Mouse (Mus musculus) heart, embryonic 16.5 days (tissue): ENCODE measurements around the gene Hkdc1. TPM values are rescaled to one million over a fixed set of nuclear protein-coding genes. Genes with fewer than 3 reads are reported as not detected.

ENCODE experiments used
- ATAC-seq: fragments of 200-750 bp; cut with Nextera tagmentation; replicated peaks from 2 replicates; pipeline ENCODE4 v1.8.0; 2017; ENCODE audit warnings: moderate number of reproducible peaks; ENCODE audit not compliant: insufficient read depth, low FRiP score; ENCODE audit errors: extremely low read depth
- H3K27ac ChIP-seq: fragments of 300-500 bp; sonication (generic); 2 replicates; pipeline ENCODE4 v1.5.1; 2014; ENCODE audit warnings: mild to moderate bottlenecking, low read length, control low read depth, moderate library complexity
- H3K27me3 ChIP-seq: fragments of 300-500 bp; sonication (generic); 2 replicates; pipeline ENCODE4 v1.6.1; 2014; ENCODE audit warnings: low read length, mixed read lengths; ENCODE audit not compliant: control insufficient read depth, insufficient read depth
- H3K36me3 ChIP-seq: fragments of 300-500 bp; sonication (generic); 2 replicates; pipeline ENCODE4 v1.6.1; 2014; ENCODE audit not compliant: control insufficient read depth, insufficient read depth
- H3K4me1 ChIP-seq: fragments of 300-500 bp; sonication (generic); 2 replicates; pipeline ENCODE4 v1.6.1; 2014; ENCODE audit warnings: low read length, mixed read lengths; ENCODE audit not compliant: control insufficient read depth, insufficient read depth
- H3K4me2 ChIP-seq: fragments of 300-500 bp; sonication (generic); 2 replicates; pipeline ENCODE4 v1.6.1; 2014; ENCODE audit warnings: low read depth, mild to moderate bottlenecking, control low read depth, low read length
- H3K4me3 ChIP-seq: fragments of 300-500 bp; sonication (generic); 2 replicates; pipeline ENCODE4 v1.5.1; 2014; ENCODE audit warnings: mild to moderate bottlenecking, control low read depth, low read length
- H3K9ac ChIP-seq: fragments of 300-500 bp; sonication (generic); 2 replicates; pipeline ENCODE4 v1.6.1; 2014; ENCODE audit warnings: low read length, control low read depth
- H3K9me3 ChIP-seq: fragments of 300-500 bp; sonication (generic); replicated peaks from 2 replicates; pipeline ENCODE4 v1.6.1; 2016; ENCODE audit warnings: low read length; ENCODE audit not compliant: control insufficient read depth
- WGBS: fragments of 180-500 bp; shearing (Covaris S2); extraction: QIAGEN DNeasy Blood & Tissue Kit; methylation state at CpG from one replicate; pipeline ENCODE4 v1.1.7; 2014; 5-methylcytosine and 5-hydroxymethylcytosine counted together
- polyA plus RNA-seq: library from polyadenylated mRNA; unstranded; fragments of >200 nt; fragmentation: Nextera tagmentation; extraction: Ambion mirVana; gene quantifications from 2 replicates; pipeline ENCODE4 v1.2.1, GENCODE M21; 2015

Hkdc1 gene
- polyA plus RNA-seq, 1 experiment from 2014 or later = 0.33 TPM

DNA sequence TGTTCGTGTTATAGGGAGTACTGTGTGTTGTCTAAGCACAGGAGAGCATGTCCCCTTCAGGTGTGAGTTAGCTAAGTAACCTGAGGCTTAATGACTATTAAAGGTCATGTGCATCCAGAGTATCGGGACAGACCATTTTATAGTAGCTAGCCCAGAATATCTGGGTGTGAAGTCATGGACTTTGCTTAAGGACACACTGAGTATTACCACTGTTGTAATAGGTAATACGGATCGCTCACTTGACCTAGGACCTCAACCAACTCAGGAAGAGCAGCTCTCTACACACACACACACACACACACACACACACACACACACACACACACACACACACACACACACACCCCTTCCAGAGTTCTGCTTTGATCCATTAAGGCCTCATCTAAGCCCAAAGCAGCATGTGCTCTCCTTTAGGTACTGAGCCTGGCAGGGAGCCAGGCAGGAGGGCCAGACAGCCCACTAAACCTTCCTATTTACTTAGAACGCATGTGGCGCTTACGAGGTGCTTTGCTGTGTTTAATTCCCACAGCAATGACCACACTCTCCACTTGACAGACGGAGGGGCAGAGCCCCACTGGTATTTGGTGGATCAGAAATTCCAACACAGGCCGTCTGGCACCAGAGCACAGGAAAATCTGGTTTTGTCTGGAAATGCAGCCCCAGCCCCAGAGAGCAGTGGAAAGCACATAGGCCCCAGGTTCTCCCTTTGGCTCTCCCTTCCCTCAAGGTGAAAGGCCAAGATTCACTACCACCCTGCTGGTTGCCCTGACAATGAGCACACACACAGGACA, 3.0 kb upstream of the Hkdc1 start:
- Histone ChIP-seq H3K27ac (no peak overlapping the region), H3K4me1 (peaks cover 11% of the 10 kb centered on the region; the same call in 1 of the 2 replicates), H3K4me2 (no peak overlapping the region), H3K4me3 (no peak overlapping the region), H3K9ac (no peak overlapping the region), H3K9me3 (no peaks in the 10 kb centered on the region), H3K27me3 (no peaks in the 10 kb centered on the region), H3K36me3 (peaks cover 19% of the 10 kb centered on the region)
- WGBS = 45% methylated on average over 9 of the region's 9 CpGs
- no peak for ATAC-seq

DNA sequence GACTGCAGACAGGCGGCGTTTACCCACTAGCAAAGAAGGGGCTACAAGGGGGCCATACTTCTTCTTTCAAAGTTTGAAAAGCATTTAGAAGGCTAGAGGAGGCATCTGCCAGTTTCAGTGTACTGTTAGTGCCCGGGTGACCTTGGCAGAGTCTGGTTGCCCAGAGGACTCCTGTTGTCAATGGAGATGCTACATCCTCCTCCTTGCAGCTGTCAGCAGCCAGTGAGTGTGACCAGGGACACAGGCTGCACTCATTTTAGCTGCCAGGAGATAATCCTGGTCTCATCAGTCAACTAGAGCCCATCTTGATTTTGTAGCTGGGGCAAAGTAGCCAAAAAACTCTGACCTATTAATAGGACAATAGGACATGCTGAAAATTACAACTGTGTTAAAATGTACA, 1.2 kb downstream of the Hkdc1 start:
- H3K4me1 ChIP-seq = peaks cover 11% of the 10 kb centered on the region; the same call in 1 of the 2 replicates
- 54% methylated on average over 3 of the region's 3 CpGs for WGBS
- no peaks in the 10 kb centered on the region for H3K27me3 ChIP-seq
- H3K27ac ChIP-seq = peak overlapping the region; percentile 59; the same call in 1 of the 2 replicates
- H3K9me3 ChIP-seq = no peaks in the 10 kb centered on the region
- H3K9ac ChIP-seq = peak overlapping the region; percentile 23; the same call in 1 of the 2 replicates
- no peak overlapping the region for H3K4me2 ChIP-seq
- ATAC-seq = no peak; the same call in 1 of the 2 replicates
- no peaks in the 10 kb centered on the region for H3K36me3 ChIP-seq
- H3K4me3 ChIP-seq = no peak overlapping the region

DNA sequence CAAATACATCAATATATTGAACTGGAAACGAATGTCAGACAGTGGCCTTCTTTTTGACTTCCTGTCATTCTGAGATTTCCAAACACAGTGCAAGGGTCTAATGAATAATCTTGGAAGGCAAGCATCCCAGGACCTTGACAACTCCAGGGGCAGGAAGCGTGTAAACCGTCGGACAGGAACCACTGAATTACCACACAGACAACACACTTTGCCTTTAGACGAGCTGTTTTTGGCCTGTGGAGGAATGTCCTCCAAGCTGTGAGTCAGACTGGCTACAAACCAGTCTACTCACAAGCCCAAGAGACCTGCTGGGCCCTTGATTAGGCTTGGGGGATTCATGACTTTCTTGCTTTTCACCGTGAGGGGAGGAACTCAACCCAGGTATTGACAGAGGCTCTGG, 1.9 kb downstream of the Hkdc1 start:
- no peaks in the 10 kb centered on the region for H3K9me3 ChIP-seq
- no peak for ATAC-seq
- H3K27ac ChIP-seq = peak overlapping the region; percentile 59; the same call in 1 of the 2 replicates
- no peaks in the 10 kb centered on the region for H3K27me3 ChIP-seq
- H3K4me1 ChIP-seq = peaks cover 8% of the 10 kb centered on the region; the same call in 1 of the 2 replicates
- no peaks in the 10 kb centered on the region for H3K36me3 ChIP-seq
- H3K9ac ChIP-seq = peak overlapping the region; percentile 23; the same call in 1 of the 2 replicates
- H3K4me2 ChIP-seq = no peak overlapping the region
- 58% methylated on average over 6 of the region's 6 CpGs for WGBS
- no peak overlapping the region for H3K4me3 ChIP-seq

DNA sequence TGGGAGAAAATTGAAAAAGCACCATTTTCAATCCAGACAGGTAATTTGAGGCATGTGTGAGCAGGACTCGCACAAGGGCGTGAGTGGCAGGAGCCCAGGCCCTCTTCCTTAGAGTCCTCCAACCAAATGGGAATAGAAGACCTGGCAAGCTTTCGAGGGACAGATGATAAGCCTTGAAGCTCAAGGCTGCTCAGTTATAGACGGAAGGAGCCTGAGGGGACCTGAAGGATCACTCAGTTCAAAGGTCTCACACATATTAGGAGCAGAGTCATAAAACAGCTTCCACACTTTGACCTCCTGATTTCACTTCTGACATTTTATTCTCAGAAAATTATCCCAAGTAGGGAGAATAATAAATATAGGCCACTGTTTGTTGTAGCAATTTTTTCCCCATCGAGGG, 2.9 kb downstream of the Hkdc1 start:
- H3K9me3 ChIP-seq = no peaks in the 10 kb centered on the region
- H3K36me3 ChIP-seq = no peaks in the 10 kb centered on the region
- H3K4me2 ChIP-seq = no peak overlapping the region
- H3K27me3 ChIP-seq = no peaks in the 10 kb centered on the region
- no peak overlapping the region for H3K4me3 ChIP-seq
- ATAC-seq = no peak
- 79% methylated on average over 5 of the region's 5 CpGs for WGBS
- H3K9ac ChIP-seq = no peak overlapping the region
- peaks cover 7% of the 10 kb centered on the region; the same call in 1 of the 2 replicates for H3K4me1 ChIP-seq
- H3K27ac ChIP-seq = no peak overlapping the region

DNA sequence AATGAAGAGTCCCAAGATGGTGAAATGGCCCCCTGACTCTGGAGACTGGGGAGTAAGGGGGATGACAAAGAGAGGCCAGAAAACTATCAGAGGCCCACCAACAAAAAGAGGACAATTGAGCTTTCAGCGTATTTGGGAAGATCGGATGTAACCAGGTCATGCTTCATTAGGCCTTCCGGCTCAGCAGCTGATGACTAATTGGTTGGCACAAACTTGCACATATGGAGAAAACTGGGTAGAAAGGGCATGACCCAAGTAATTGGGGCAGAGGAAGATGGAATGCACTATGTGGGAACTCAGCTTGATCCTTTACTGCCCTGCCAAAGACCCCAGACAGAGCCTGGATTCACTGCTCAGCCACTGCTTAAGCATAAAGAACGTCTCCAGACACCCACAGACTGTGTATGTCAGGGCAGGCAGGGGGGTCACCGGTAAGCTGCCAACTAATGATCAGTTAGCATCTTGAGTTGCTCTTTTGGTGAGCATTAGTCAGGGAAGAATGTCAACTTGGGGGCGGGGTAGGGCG, 3.4 kb downstream of the Hkdc1 start:
- Histone ChIP-seq H3K4me3 (no peak overlapping the region), H3K9ac (no peak overlapping the region), H3K27me3 (no peaks in the 10 kb centered on the region), H3K27ac (no peak overlapping the region), H3K36me3 (no peaks in the 10 kb centered on the region), H3K4me1 (peaks cover 7% of the 10 kb centered on the region; the same call in 1 of the 2 replicates), H3K9me3 (no peaks in the 10 kb centered on the region), H3K4me2 (no peak overlapping the region)
- 82% methylated on average over 7 of the region's 7 CpGs for WGBS
- ATAC-seq = no peak

DNA sequence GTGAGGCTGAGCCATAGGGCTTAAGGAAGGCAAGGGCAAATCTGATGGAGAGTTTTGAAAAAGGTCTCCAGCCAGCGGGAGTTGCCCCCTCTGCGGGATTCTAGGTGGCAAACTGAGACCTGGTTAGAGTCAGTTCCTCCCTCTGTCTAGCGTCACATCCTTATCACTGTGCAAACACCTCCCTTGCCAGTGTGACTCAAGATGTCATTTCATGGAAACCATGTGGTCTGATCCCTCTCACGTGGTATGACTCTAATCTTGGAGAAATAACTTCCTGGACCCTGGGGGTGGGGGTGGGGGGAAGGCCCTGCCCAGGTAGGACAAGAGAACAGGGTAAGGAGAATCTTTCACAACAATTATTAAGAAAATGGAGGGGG, 8.7 kb downstream of the Hkdc1 start:
- 0 out of 2 replicates have a peak overlapping the region, but pooled peaks have one; percentile 11 for H3K27ac ChIP-seq
- H3K4me1 ChIP-seq = 0 out of 2 replicates have a peak, but pooled peaks cover 4% of the 10 kb centered on the region
- no peak overlapping the region for H3K4me3 ChIP-seq
- 0 out of 2 replicates have a peak, but pooled peaks cover 2% of the 10 kb centered on the region for H3K27me3 ChIP-seq
- ATAC-seq = peak; percentile 61; the same call in 1 of the 2 replicates
- H3K9ac ChIP-seq = no peak overlapping the region
- H3K9me3 ChIP-seq = no peaks in the 10 kb centered on the region
- 9% methylated on average over 4 of the region's 4 CpGs for WGBS
- H3K36me3 ChIP-seq = no peaks in the 10 kb centered on the region
- H3K4me2 ChIP-seq = no peak overlapping the region

DNA sequence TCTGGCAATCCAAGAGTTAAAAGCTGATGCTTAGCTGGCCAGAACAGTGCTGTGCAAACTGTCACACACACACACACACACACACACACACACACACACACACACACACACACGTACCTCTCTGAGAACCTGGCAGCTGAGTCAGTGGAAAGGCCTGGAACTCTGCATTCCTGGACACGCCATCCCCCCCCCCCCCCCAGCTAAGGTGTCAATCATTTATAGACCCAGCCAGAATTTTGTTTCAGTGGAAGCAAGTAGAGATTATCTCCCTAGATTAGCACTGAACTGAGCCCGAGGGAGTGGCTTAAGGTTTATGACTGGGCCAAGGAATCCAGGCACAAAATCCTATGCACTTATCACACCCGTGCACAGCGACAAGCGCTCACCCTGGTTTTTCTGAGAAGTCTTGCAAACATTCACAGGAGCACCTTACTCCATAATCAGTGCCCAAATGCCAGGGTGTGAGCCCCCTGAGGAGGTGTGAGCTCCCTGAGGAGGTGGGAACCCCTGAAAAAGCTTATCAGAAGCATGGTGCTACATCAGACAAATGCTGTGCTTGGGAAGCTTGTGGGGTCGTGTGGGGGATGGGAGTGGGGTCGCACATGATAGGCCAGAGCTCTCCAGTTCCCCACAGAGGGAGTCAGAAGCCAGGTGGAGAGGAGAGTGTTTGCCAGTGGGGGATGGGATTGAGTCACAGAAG, 9.2 kb downstream of the Hkdc1 start:
- Histone ChIP-seq H3K36me3 (no peaks in the 10 kb centered on the region), H3K4me1 (0 out of 2 replicates have a peak, but pooled peaks cover 4% of the 10 kb centered on the region), H3K9ac (no peak overlapping the region), H3K27me3 (0 out of 2 replicates have a peak, but pooled peaks cover 4% of the 10 kb centered on the region), H3K27ac (0 out of 2 replicates have a peak overlapping the region, but pooled peaks have one; percentile 11), H3K4me2 (no peak overlapping the region), H3K9me3 (no peaks in the 10 kb centered on the region), H3K4me3 (no peak overlapping the region)
- ATAC-seq = no peak
- whole genome bisulfite sequencing = 6% methylated on average over 8 of the region's 8 CpGs

DNA sequence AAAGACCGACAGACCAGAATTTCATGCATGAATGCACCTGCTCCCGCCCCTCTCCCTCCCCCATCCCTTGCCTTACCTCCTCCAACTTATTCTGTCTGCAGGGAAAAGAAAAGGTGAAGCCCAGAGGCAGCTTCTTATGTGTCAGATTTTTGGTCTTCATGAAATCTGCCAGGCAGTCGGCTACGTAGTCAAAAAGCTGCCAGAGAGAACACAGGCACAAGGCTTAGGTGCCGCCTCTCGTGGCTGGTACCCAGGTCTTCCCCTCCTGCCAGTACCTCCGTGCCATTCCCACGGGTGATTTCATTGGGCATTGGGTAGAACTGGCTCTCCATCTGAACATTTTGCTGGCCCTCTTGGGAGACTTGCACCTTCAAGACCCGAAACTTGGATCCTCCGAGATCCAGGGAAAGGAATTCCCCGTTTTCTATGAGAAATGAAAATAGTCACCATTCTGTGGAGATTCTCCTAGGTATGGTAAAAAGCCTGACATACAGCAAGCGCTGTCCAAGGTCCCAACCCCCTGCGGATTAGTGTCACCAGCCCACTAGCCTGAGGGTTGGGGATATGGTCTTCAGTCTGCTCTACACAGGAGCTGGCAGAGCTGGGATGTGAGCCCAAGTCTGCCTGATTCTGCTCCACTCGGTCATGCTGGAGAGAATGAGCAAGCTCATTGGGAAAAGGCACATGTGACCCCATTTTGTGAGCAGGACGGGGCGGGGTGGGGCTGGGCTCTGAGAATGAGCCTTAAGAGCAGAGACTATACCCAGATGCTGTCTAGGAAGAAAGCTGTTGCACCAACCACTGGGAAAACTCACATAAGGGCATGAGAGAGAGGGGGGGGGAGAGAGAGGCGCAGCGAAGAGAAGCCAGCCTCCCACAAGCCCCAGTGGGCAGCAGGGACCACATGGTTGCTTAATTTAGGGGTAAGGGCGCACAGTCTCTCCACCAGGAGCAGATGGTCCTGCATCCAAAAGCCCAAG, 10.6 kb downstream of the Hkdc1 start:
- no peak overlapping the region for H3K4me3 ChIP-seq
- 65% methylated on average over 19 of the region's 19 CpGs for WGBS
- no peak for ATAC-seq
- no peak overlapping the region for H3K4me2 ChIP-seq
- 0 out of 2 replicates have a peak, but pooled peaks cover 4% of the 10 kb centered on the region for H3K27me3 ChIP-seq
- no peak overlapping the region for H3K27ac ChIP-seq
- no peak overlapping the region for H3K9ac ChIP-seq
- 0 out of 2 replicates have a peak, but pooled peaks cover 4% of the 10 kb centered on the region for H3K4me1 ChIP-seq
- H3K36me3 ChIP-seq = no peaks in the 10 kb centered on the region
- H3K9me3 ChIP-seq = no peaks in the 10 kb centered on the region
